Mouse (Mus musculus): ENCODE data around the gene Gm49342.

Gene Gm49342

DNA sequence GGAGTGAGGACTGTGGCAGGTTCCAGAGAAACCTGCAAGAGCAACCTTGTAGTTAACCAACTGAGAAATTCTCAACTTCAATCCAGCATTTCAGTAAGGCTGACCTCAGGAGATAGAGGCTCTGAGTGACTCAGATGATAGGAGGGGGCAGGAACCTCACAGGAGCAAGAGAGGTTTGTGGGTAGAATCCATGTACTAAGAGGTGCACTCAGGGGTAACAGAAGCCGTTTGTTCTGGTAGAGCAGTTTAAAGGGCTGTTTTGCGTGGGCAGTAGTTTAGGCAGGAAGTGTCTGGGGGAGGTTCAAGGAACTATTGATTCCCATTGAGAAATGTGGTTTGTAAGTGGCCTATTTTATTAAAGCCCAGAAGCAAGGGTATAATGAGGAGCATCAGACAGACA, 36.9 kb downstream of the Gm49342 start:
- no peak for DNase-seq (ENCODE audit: low spot score)

GRCm38 (mm10) chr14:50981837-50982236, 37.5 kb downstream of the Gm49342 start:
- DNase-seq (ENCODE audit: low spot score), result no peak

DNA sequence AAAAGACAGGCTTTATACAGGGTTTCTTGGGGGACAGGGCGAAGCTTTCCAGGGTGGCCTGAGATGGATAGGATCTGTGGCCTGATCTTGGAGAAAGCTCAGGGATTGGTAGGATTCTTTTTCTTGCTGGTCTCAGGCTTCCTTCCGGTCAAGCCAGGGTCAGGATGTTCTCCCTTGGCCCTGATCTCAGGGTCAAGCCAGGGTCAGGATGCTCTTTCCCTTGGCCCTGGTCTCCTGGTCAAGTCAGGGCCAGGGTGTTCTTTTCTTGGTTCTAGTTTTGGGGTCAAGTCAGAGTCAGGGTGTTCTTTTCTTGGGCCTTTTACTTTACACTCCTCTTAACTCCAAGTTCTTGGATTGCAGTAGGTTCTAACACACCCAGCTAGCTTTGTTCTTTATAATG, 43.4 kb downstream of the Gm49342 start:
- DNase-seq (ENCODE audit: low spot score), result no peak

GRCm38 (mm10) chr14:50991037-50991436, 46.7 kb downstream of the Gm49342 start:
- no peak for DNase-seq (ENCODE audit: low spot score)

DNA sequence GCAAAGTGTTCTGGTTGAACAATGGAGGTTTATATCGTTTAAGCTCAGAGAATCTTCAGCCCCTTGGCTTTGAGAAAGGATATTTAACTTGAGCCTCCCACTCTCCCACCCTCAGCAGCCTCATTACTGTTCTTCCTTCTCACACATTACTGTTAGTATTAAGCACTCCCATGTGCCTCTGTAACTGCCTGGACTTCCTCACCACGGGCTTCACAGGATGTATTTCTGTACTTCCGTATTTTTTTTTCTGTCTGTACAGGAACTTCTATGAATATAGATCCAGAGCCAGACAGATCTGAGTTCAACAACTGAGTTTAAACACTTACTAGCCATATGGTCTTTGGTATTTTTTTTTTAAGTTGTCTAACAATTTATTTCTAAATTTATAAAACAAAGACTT, 52.8 kb downstream of the Gm49342 start:
- no peak for DNase-seq (ENCODE audit: low spot score)

DNA sequence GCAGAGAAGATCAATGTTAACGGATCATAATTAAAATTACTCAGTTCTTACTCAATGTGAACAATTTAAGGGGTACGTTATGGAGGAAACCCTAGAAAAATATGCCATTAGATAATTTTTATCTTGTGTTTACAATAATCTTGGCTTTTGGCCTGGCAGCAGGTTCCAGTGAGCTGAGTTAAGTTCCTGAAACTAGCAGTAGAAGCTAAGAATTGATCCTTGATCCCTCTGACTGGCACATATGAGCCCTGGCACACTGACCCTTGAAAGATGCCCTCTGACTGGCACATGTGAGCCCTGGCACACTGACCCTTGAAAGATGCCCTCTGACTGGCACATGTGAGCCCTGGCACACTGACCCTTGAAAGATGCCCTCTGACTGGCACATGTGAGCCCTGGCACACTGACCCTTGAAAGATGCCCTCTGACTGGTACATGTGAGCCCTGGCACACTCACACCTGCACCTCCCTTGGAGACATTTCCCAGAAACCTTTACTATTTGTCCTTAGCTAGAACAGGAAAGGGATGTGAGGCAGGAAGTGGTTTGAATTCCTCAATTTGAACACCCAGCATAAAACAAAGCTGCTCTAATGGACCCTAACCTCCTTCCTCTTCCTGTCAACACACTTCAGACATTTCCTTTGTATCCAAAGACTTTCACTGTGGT, 53.8 kb downstream of the Gm49342 start:
- no peak for DNase-seq (ENCODE audit: low spot score)

GRCm38 (mm10) chr14:51007152-51007801, 63.0 kb downstream of the Gm49342 start, which contains the start of gene Rnase10:
TSS of gene Rnase10 (plus strand) at chr14:51007751.
- no peak for DNase-seq (ENCODE audit: low spot score)

- DNase-seq (ENCODE audit: low spot score), result no peak
Measured at GRCm38 (mm10) chr14:51007914-51008713, 63.8 kb downstream of the Gm49342 start.

DNA sequence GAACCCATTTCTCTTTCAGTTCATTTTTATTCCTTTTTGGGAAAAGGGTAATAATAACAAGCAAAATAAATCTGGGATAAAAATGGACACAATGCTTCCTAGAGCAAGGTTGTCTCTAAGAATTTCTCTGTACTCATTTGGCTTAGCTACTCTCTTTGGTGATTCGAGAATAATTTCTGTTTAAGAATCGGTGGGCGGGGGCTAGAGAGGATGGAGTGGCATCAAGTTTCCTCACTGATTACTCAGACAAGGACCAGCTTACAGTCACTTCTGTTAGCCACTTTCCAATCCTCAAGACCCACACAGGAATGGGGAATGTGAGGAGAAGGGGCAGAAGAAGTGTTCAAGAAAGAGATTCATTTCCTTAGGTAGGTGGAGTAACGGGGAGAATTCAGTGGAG, 64.5 kb downstream of the Gm49342 start:
- no peak for DNase-seq (ENCODE audit: low spot score)

DNA sequence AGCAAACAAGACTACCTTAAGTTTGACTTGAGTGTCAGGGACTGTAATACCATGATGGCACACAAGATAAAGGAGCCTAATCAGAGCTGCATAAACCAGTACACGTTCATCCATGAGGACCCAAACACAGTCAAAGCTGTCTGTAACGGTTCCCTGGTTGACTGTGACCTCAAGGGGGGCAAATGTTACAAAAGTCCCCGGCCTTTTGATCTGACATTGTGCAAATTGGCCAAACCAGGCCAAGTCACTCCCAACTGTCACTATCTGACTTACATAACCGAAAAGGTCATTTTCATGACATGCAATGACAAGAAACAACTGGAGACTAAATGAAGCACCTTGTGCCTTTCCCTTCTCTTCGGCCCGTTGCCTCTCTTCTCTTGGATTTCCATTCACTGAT, 65.3 kb downstream of the Gm49342 start:
- no peak for DNase-seq (ENCODE audit: low spot score)

Data from ovary, postnatal 10 days (tissue).